Mouse (Mus musculus) embryonic facial prominence, embryonic 11.5 days (tissue): ENCODE measurements at regions not wholly inside any gene's neighbourhood (a gene's known extent, or its start where the extent isn't known, plus 50 kb on each side); places are given as distances from the start of the nearest gene placed in this dataset.
A peak's percentile ranks its signal among the peaks of the same experiment; 100 is the strongest.

Experiments used
- ATAC-seq: fragments of 200-750 bp; cut with Nextera tagmentation; replicated peaks from 2 replicates; pipeline ENCODE4 v1.8.0; 2017; ENCODE audit warnings: low read depth; ENCODE audit not compliant: insufficient number of reproducible peaks, low FRiP score, low TSS enrichment
- DNase-seq: peaks from one replicate; pipeline ENCODE4 v3.0.0-alpha.2; 2015; ENCODE audit warnings: low spot score
- H3K27ac ChIP-seq: fragments of 300-500 bp; sonication (generic); replicated peaks from 2 replicates; pipeline ENCODE4 v1.5.1; 2014; ENCODE audit warnings: mild to moderate bottlenecking, low read depth, low read length, control low read depth
- H3K27me3 ChIP-seq: fragments of 300-500 bp; sonication (generic); 2 replicates; pipeline ENCODE4 v1.6.1; 2014; ENCODE audit warnings: mild to moderate bottlenecking, low read length, moderate library complexity, mixed read lengths; ENCODE audit not compliant: control insufficient read depth, insufficient read depth
- H3K36me3 ChIP-seq: fragments of 300-500 bp; sonication (generic); replicated peaks from 2 replicates; pipeline ENCODE4 v1.6.1; 2014; ENCODE audit warnings: low read depth, mild to moderate bottlenecking, low read length, moderate library complexity, mixed read lengths; ENCODE audit not compliant: control insufficient read depth, insufficient read depth
- H3K4me1 ChIP-seq: fragments of 300-500 bp; sonication (generic); 2 replicates; pipeline ENCODE4 v1.6.1; 2014; ENCODE audit warnings: low read length, mixed read lengths; ENCODE audit not compliant: control insufficient read depth, insufficient read depth
- H3K4me2 ChIP-seq: fragments of 300-500 bp; sonication (generic); 2 replicates; pipeline ENCODE4 v1.6.1; 2014; ENCODE audit warnings: low read depth, mild to moderate bottlenecking, control low read depth, low read length, moderate library complexity
- H3K4me3 ChIP-seq: fragments of 300-500 bp; sonication (generic); 2 replicates; pipeline ENCODE4 v1.5.1; 2014; ENCODE audit warnings: low read depth, low read length, control low read depth
- H3K9ac ChIP-seq: fragments of 300-500 bp; sonication (generic); replicated peaks from 2 replicates; pipeline ENCODE4 v1.6.1; 2014; ENCODE audit warnings: mild to moderate bottlenecking, control low read depth, low read length
- H3K9me3 ChIP-seq: fragments of 300-500 bp; sonication (generic); replicated peaks from 2 replicates; pipeline ENCODE4 v1.6.1; 2016; ENCODE audit warnings: mild to moderate bottlenecking, low read length, inconsistent platforms, mixed read lengths; ENCODE audit not compliant: control insufficient read depth
- WGBS: fragments of 180-500 bp; shearing (Covaris S2); extraction: QIAGEN DNeasy Blood & Tissue Kit; methylation state at CpG from one replicate; pipeline ENCODE4 v1.1.7; 2014; 5-methylcytosine and 5-hydroxymethylcytosine counted together

GRCm38 (mm10) chr3:124849915-124850314 is 269.0 kb upstream of the 1700003H04Rik start:
- no peak for DNase-seq
- no peaks in the 10 kb centered on the region for H3K36me3 ChIP-seq
- no peak overlapping the region for H3K27ac ChIP-seq
- no peaks in the 10 kb centered on the region for H3K9me3 ChIP-seq
- 63% methylated on average over 2 of the region's 2 CpGs for WGBS
- ATAC-seq: no peak
- H3K9ac ChIP-seq: no peak overlapping the region
- no peaks in the 10 kb centered on the region for H3K27me3 ChIP-seq
- no peaks in the 10 kb centered on the region for H3K4me1 ChIP-seq
- no peak overlapping the region for H3K4me3 ChIP-seq
- H3K4me2 ChIP-seq: no peak overlapping the region

GRCm38 (mm10) chr3:124820586-124820985 is 239.7 kb upstream of the 1700003H04Rik start:
- no peak overlapping the region for H3K4me3 ChIP-seq
- no peaks in the 10 kb centered on the region for H3K9me3 ChIP-seq
- no peak overlapping the region for H3K4me2 ChIP-seq
- H3K27ac ChIP-seq: no peak overlapping the region
- H3K36me3 ChIP-seq: no peaks in the 10 kb centered on the region
- no peak for ATAC-seq
- DNase-seq: no peak
- no peak overlapping the region for H3K9ac ChIP-seq
- no peaks in the 10 kb centered on the region for H3K27me3 ChIP-seq
- 89% methylated on average over 1 of the region's 1 CpGs for WGBS
- no peaks in the 10 kb centered on the region for H3K4me1 ChIP-seq

GRCm38 (mm10) chr3:124806891-124807290 is 226.0 kb upstream of the 1700003H04Rik start:
- Histone ChIP-seq H3K4me2 (no peak overlapping the region), H3K4me3 (no peak overlapping the region), H3K9ac (no peak overlapping the region), H3K4me1 (no peaks in the 10 kb centered on the region), H3K9me3 (no peaks in the 10 kb centered on the region), H3K36me3 (no peaks in the 10 kb centered on the region), H3K27ac (no peak overlapping the region), H3K27me3 (no peaks in the 10 kb centered on the region)
- 90% methylated on average over 1 of the region's 1 CpGs for WGBS
- no peak for DNase-seq
- ATAC-seq: no peak

DNA sequence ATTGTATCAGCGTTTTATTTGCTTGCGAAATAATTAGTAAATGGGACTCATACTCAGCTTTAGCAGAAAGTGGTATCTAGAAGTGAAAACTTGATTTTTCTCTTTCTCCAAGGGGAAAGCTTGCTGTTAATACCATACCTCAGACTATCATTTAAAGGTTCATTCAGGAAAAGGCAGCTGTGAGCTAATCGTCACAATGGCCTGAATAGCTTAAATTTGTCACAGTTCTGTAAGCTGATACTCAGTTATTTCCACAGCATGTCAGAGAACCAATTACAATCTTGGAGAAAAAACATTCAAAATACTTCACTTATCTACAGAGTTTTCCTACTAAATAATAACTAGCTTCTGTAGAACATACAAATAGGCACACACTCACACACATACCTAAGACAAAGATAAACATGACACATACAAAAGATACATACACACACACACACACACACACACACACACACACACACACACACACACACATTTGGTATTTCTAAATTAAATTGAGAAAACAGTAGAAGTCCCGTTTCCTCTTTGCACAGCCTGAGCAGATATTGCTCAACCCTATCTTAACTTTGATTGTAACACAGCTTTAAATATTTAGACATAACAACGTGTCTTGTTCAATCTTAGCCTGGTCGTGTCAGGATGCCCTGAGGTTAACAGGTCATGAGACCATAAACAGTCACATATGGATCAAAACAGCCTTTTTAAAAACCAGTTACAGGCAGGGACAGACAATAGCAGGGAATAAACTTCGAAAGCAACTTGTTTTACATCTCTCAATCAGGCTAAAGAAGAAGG is 208.5 kb upstream of the 1700003H04Rik start:
- ATAC-seq (no peak), DNase-seq (peak; percentile 21)
- Histone ChIP-seq H3K27me3 (no peaks in the 10 kb centered on the region), H3K9ac (no peak overlapping the region), H3K4me1 (no peaks in the 10 kb centered on the region), H3K4me3 (no peak overlapping the region), H3K9me3 (no peaks in the 10 kb centered on the region), H3K27ac (no peak overlapping the region), H3K4me2 (no peak overlapping the region), H3K36me3 (no peaks in the 10 kb centered on the region)
- WGBS: 40% methylated on average over 7 of the region's 7 CpGs

GRCm38 (mm10) chr3:124788181-124788580 is 207.3 kb upstream of the 1700003H04Rik start:
- no peak overlapping the region for H3K9ac ChIP-seq
- no peak; the same call in 1 of the 2 replicates for ATAC-seq
- no peak overlapping the region for H3K27ac ChIP-seq
- no peaks in the 10 kb centered on the region for H3K4me1 ChIP-seq
- H3K27me3 ChIP-seq: no peaks in the 10 kb centered on the region
- no peak overlapping the region for H3K4me2 ChIP-seq
- H3K4me3 ChIP-seq: no peak overlapping the region
- H3K9me3 ChIP-seq: no peaks in the 10 kb centered on the region
- DNase-seq: no peak
- 19% methylated on average over 1 of the region's 1 CpGs for WGBS
- no peaks in the 10 kb centered on the region for H3K36me3 ChIP-seq

- no peak for ATAC-seq
Measured at GRCm38 (mm10) chr3:124770326-124770725, 189.4 kb upstream of the 1700003H04Rik start.

DNA sequence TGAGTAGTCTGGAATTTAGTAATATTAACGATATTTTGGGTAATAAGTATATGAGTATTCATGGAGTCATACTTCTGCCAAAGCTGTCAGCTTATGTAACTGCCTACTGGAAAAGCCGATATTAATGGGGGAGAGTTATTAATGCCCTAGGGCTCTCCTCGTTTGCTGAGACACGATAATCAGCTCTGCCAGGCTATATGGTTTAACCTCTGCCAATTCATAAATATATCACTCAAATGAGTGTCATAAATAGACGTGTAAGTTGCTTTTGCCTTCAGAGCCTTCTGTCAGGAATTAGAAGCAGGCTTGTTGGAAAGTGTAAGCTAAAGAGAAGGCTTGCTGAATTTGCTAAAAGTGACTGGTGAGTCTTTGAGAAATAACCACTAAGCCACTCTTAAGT is 188.4 kb upstream of the 1700003H04Rik start:
- H3K4me2 ChIP-seq: no peak overlapping the region
- H3K9me3 ChIP-seq: no peaks in the 10 kb centered on the region
- H3K4me1 ChIP-seq: no peaks in the 10 kb centered on the region
- H3K27me3 ChIP-seq: no peaks in the 10 kb centered on the region
- H3K4me3 ChIP-seq: no peak overlapping the region
- ATAC-seq (no peak), DNase-seq (no peak)
- H3K9ac ChIP-seq: no peak overlapping the region
- WGBS: 78% methylated on average over 5 of the region's 5 CpGs
- H3K27ac ChIP-seq: no peak overlapping the region
- no peaks in the 10 kb centered on the region for H3K36me3 ChIP-seq

More at GRCm38 (mm10) chr3:124770326-124770725, 189.4 kb upstream of the 1700003H04Rik start:
- no peak overlapping the region for H3K9ac ChIP-seq
- H3K4me1 ChIP-seq: no peaks in the 10 kb centered on the region
- no peak overlapping the region for H3K4me3 ChIP-seq
- H3K4me2 ChIP-seq: no peak overlapping the region
- H3K27me3 ChIP-seq: no peaks in the 10 kb centered on the region
- H3K9me3 ChIP-seq: no peaks in the 10 kb centered on the region
- no peaks in the 10 kb centered on the region for H3K36me3 ChIP-seq
- DNase-seq: no peak
- H3K27ac ChIP-seq: no peak overlapping the region
- 74% methylated on average over 1 of the region's 1 CpGs for WGBS

GRCm38 (mm10) chr3:124755693-124756435 is 175.0 kb upstream of the 1700003H04Rik start:
- no peak for DNase-seq
- Histone ChIP-seq H3K27ac (no peak overlapping the region), H3K9ac (no peak overlapping the region), H3K4me2 (no peak overlapping the region), H3K4me1 (no peaks in the 10 kb centered on the region), H3K27me3 (no peaks in the 10 kb centered on the region), H3K36me3 (no peaks in the 10 kb centered on the region), H3K4me3 (no peak overlapping the region), H3K9me3 (no peaks in the 10 kb centered on the region)
- WGBS: 85% methylated on average over 2 of the region's 2 CpGs
- ATAC-seq: no peak
